Mouse (Mus musculus) forebrain, embryonic 16.5 days (tissue): ENCODE measurements around the gene Acot6. TPM values are rescaled to one million over a fixed set of nuclear protein-coding genes. Genes with fewer than 3 reads are reported as not detected.
"Not testable (repeated sequence)": the region's sequence is repeated elsewhere in the genome, so short reads cannot be mapped to it uniquely, and the experiment has no call there.

Experiments
- ATAC-seq: fragments of 200-750 bp; cut with Nextera tagmentation; 2 replicates; pipeline ENCODE4 v1.8.0; 2017; ENCODE audit warnings: mild to moderate bottlenecking, moderate library complexity
- H3K27ac ChIP-seq: fragments of 300-500 bp; sonication (generic); 2 replicates; pipeline ENCODE4 v1.5.1; 2014; ENCODE audit warnings: low read length, control low read depth
- H3K27me3 ChIP-seq: fragments of 300-500 bp; sonication (generic); replicated peaks from 2 replicates; pipeline ENCODE4 v1.6.1; 2014; ENCODE audit warnings: low read length; ENCODE audit not compliant: control insufficient read depth, insufficient read depth
- H3K36me3 ChIP-seq: fragments of 300-500 bp; sonication (generic); 2 replicates; pipeline ENCODE4 v1.6.1; 2014; ENCODE audit not compliant: control insufficient read depth, insufficient read depth
- H3K4me1 ChIP-seq: fragments of 300-500 bp; sonication (generic); replicated peaks from 2 replicates; pipeline ENCODE4 v1.6.1; 2014; ENCODE audit warnings: low read length; ENCODE audit not compliant: control insufficient read depth, insufficient read depth
- H3K4me2 ChIP-seq: fragments of 300-500 bp; sonication (generic); 2 replicates; pipeline ENCODE4 v1.6.1; 2014; ENCODE audit warnings: mild to moderate bottlenecking, low read length, control low read depth
- H3K4me3 ChIP-seq: fragments of 300-500 bp; sonication (generic); replicated peaks from 2 replicates; pipeline ENCODE4 v1.5.1; 2014; ENCODE audit warnings: mild to moderate bottlenecking, low read length, control low read depth
- H3K9ac ChIP-seq: fragments of 300-500 bp; sonication (generic); replicated peaks from 2 replicates; pipeline ENCODE4 v1.6.1; 2014; ENCODE audit warnings: low read depth, low read length, control low read depth
- H3K9me3 ChIP-seq: fragments of 300-500 bp; sonication (generic); 2 replicates; pipeline ENCODE4 v1.6.1; 2016; ENCODE audit warnings: low read length; ENCODE audit not compliant: control insufficient read depth
- WGBS: fragments of 180-500 bp; shearing (Covaris S2); extraction: QIAGEN DNeasy Blood & Tissue Kit; methylation state at CpG from one replicate; pipeline ENCODE4 v1.1.7; 2014; 5-methylcytosine and 5-hydroxymethylcytosine counted together
- polyA plus RNA-seq: library from polyadenylated mRNA; unstranded; fragments of >200 nt; fragmentation: Nextera tagmentation; extraction: Ambion mirVana; gene quantifications from 2 replicates; pipeline ENCODE4 v1.2.1, GENCODE M21; 2015

Acot6 gene
- 1.4 and 1.6 TPM in 2 replicates for polyA plus RNA-seq

GRCm38 (mm10) chr12:84100604-84101492 lies at the start of gene Acot6:
TSS of gene Acot6 (plus strand) at chr12:84100654.
- not testable (repeated sequence) for H3K9me3 ChIP-seq, H3K4me1 ChIP-seq, H3K36me3 ChIP-seq, H3K27me3 ChIP-seq
- peak; percentile 82 for ATAC-seq
- peak within 1 kb of the TSS; percentile 59 for H3K4me3 ChIP-seq
- WGBS, result under 1% methylated on average over 70 of the region's 80 CpGs
- peak within 1 kb of the TSS; percentile 73 for H3K4me2 ChIP-seq
- H3K9ac ChIP-seq, result peak within 1 kb of the TSS; percentile 66
- peak within 1 kb of the TSS; percentile 44; the same call in 1 of the 2 replicates for H3K27ac ChIP-seq

- H3K4me2 ChIP-seq, H3K4me1 ChIP-seq, H3K4me3 ChIP-seq, H3K36me3 ChIP-seq, H3K9me3 ChIP-seq, H3K9ac ChIP-seq, H3K27ac ChIP-seq, ATAC-seq: not testable (repeated sequence)
- H3K27me3 ChIP-seq, result peaks cover 11% of the 10 kb centered on the region
- WGBS, result 90% methylated on average over 5 of the region's 5 CpGs
Measured at GRCm38 (mm10) chr12:84050744-84051143, 49.7 kb upstream of the Acot6 start.

GRCm38 (mm10) chr12:84051937-84052474 lies 48.4 kb upstream of the Acot6 start, which contains the start of gene Acot3:
TSS of gene Acot3 (plus strand) at chr12:84052144.
- no peak within 1 kb of the TSS for H3K4me3 ChIP-seq
- H3K9ac ChIP-seq, result no peak within 1 kb of the TSS
- 91% methylated on average over 5 of the region's 5 CpGs for WGBS

GRCm38 (mm10) chr12:84052609-84053008 lies 47.8 kb upstream of the Acot6 start:
- no peak overlapping the region for H3K4me3 ChIP-seq
- no peak for ATAC-seq
- no peak overlapping the region for H3K9ac ChIP-seq
- peaks cover 8% of the 10 kb centered on the region; the same call in 1 of the 2 replicates for H3K4me1 ChIP-seq
- H3K36me3 ChIP-seq, result no peaks in the 10 kb centered on the region
- H3K27ac ChIP-seq, result no peak overlapping the region
- peaks cover 5% of the 10 kb centered on the region; the same call in 1 of the 2 replicates for H3K9me3 ChIP-seq
- 82% methylated on average over 7 of the region's 7 CpGs for WGBS
- peaks cover 11% of the 10 kb centered on the region for H3K27me3 ChIP-seq
- H3K4me2 ChIP-seq, result no peak overlapping the region

More at GRCm38 (mm10) chr12:84051937-84052474, 48.4 kb upstream of the Acot6 start, which contains the start of gene Acot3:
- Histone ChIP-seq H3K4me2 (no peak within 1 kb of the TSS; the same call in 1 of the 2 replicates), H3K9me3 (peaks cover 5% of the 10 kb centered on the region; the same call in 1 of the 2 replicates), H3K27ac (no peak within 1 kb of the TSS), H3K36me3 (no peaks in the 10 kb centered on the region), H3K4me1 (peaks cover 8% of the 10 kb centered on the region; the same call in 1 of the 2 replicates), H3K27me3 (peaks cover 11% of the 10 kb centered on the region)
- ATAC-seq, result no peak

- WGBS, result 7% methylated on average over 16 of the region's 16 CpGs
- Histone ChIP-seq H3K27me3 (peaks cover 11% of the 10 kb centered on the region), H3K9ac (peak overlapping the region; percentile 48; the same call in 1 of the 2 replicates), H3K9me3 (peaks cover 1% of the 10 kb centered on the region; the same call in 1 of the 2 replicates), H3K27ac (no peak overlapping the region), H3K4me3 (peak overlapping the region; percentile 46), H3K36me3 (no peaks in the 10 kb centered on the region), H3K4me1 (peaks cover 8% of the 10 kb centered on the region; the same call in 1 of the 2 replicates), H3K4me2 (peak overlapping the region; percentile 72)
- ATAC-seq, result no peak
Measured at GRCm38 (mm10) chr12:84053173-84053572, 47.3 kb upstream of the Acot6 start.

- peak overlapping the region; percentile 46 for H3K4me3 ChIP-seq
- H3K9ac ChIP-seq, result peak overlapping the region; percentile 48
- no peaks in the 10 kb centered on the region for H3K9me3 ChIP-seq
- WGBS, result 4% methylated on average over 41 of the region's 46 CpGs
- H3K36me3 ChIP-seq, result no peaks in the 10 kb centered on the region
- H3K27ac ChIP-seq, result no peak overlapping the region
- peaks cover 8% of the 10 kb centered on the region; the same call in 1 of the 2 replicates for H3K4me1 ChIP-seq
- peak overlapping the region; percentile 72 for H3K4me2 ChIP-seq
- no peak for ATAC-seq
- peaks cover 11% of the 10 kb centered on the region for H3K27me3 ChIP-seq
Measured at GRCm38 (mm10) chr12:84053679-84054391, 46.6 kb upstream of the Acot6 start.

GRCm38 (mm10) chr12:84060946-84061345 lies 39.5 kb upstream of the Acot6 start:
- H3K9me3 ChIP-seq, result no peaks in the 10 kb centered on the region
- no peak overlapping the region for H3K4me3 ChIP-seq
- H3K27me3 ChIP-seq, result no peaks in the 10 kb centered on the region
- H3K4me1 ChIP-seq, result no peaks in the 10 kb centered on the region
- no peak overlapping the region for H3K9ac ChIP-seq
- no peak overlapping the region for H3K4me2 ChIP-seq
- H3K27ac ChIP-seq, result no peak overlapping the region
- ATAC-seq, result no peak
- 32% methylated on average over 2 of the region's 2 CpGs for WGBS
- no peaks in the 10 kb centered on the region for H3K36me3 ChIP-seq

- H3K4me2 ChIP-seq, result no peak overlapping the region
- H3K4me3 ChIP-seq, result no peak overlapping the region
- no peaks in the 10 kb centered on the region for H3K4me1 ChIP-seq
- ATAC-seq, result no peak
- 95% methylated on average over 20 of the region's 20 CpGs for WGBS
- no peak overlapping the region for H3K9ac ChIP-seq
- H3K27me3 ChIP-seq, result no peaks in the 10 kb centered on the region
- H3K27ac ChIP-seq, result no peak overlapping the region
- H3K9me3 ChIP-seq, result no peaks in the 10 kb centered on the region
- H3K36me3 ChIP-seq, result no peaks in the 10 kb centered on the region
Measured at GRCm38 (mm10) chr12:84062336-84062735, 38.1 kb upstream of the Acot6 start.

GRCm38 (mm10) chr12:84063228-84063627 lies 37.2 kb upstream of the Acot6 start:
- 75% methylated on average over 5 of the region's 5 CpGs for WGBS
- no peak overlapping the region for H3K9ac ChIP-seq
- no peak overlapping the region for H3K4me2 ChIP-seq
- no peak overlapping the region for H3K27ac ChIP-seq
- no peak overlapping the region for H3K4me3 ChIP-seq
- no peaks in the 10 kb centered on the region for H3K36me3 ChIP-seq
- no peaks in the 10 kb centered on the region for H3K4me1 ChIP-seq
- no peak for ATAC-seq
- H3K27me3 ChIP-seq, result peaks cover under 1% of the 10 kb centered on the region; the same call in 1 of the 2 replicates
- no peaks in the 10 kb centered on the region for H3K9me3 ChIP-seq
